In genomic region chr9:90125416-90126099, GRCm38 (mm10) we compare ENCODE assay signal across 8 mouse cellular contexts. TPM values are rescaled to one million over a fixed set of nuclear protein-coding genes. Genes with fewer than 3 reads are reported as not detected.
DNase-seq lines count a peak whose midpoint lies in the region; ATAC-seq and TF ChIP-seq lines count a peak whose summit lies in the region.

No protein-coding gene starts in this region.

- no peak overlapping the region for H3K4me2 ChIP-seq in limb, embryonic 11.5 days (ENCODE audit: low read depth, severe bottlenecking)
- peak overlapping the region; percentile 35 for H3K4me2 ChIP-seq in stomach, embryonic 14.5 days (replicated peaks; ENCODE audit: low read depth, low read length)

- H3K9ac ChIP-seq in limb, embryonic 11.5 days (ENCODE audit: low read length) = no peak overlapping the region
- no peak overlapping the region for H3K9ac ChIP-seq in stomach, embryonic 14.5 days (replicated peaks; ENCODE audit: low read depth, low read length)

- peaks cover 40% of the 10 kb centered on the region for H3K4me1 ChIP-seq in megakaryocyte, embryonic 14.5 days
- H3K4me1 ChIP-seq in embryonic fibroblast, embryonic 13.5 days (ENCODE audit: control insufficient read depth, insufficient read depth, low read length) = peaks cover 3% of the 10 kb centered on the region; the same call in 1 of the 2 replicates
- H3K4me1 ChIP-seq in limb, embryonic 11.5 days (ENCODE audit: control insufficient read depth, insufficient read depth, low read length) = no peaks in the 10 kb centered on the region
- no peaks in the 10 kb centered on the region for H3K4me1 ChIP-seq in stomach, embryonic 14.5 days (ENCODE audit: control insufficient read depth, insufficient read depth, low read length)

- DNase-seq in limb, embryonic 11.5 days (ENCODE audit: low spot score) = no peak
- DNase-seq in adrenal gland, adult 8-10 months = no peak
- no peak for DNase-seq in thymus, postnatal 14 days

- H3K27me3 ChIP-seq in megakaryocyte, embryonic 14.5 days (replicated peaks) = peaks cover 5% of the 10 kb centered on the region
- H3K27me3 ChIP-seq in limb, embryonic 11.5 days (ENCODE audit: control insufficient read depth, insufficient read depth, low read length) = no peaks in the 10 kb centered on the region
- no peaks in the 10 kb centered on the region for H3K27me3 ChIP-seq in stomach, embryonic 14.5 days (ENCODE audit: control insufficient read depth, insufficient read depth, low read length)

- H3K36me3 ChIP-seq in megakaryocyte, embryonic 14.5 days (replicated peaks; ENCODE audit: low read length) = no peaks in the 10 kb centered on the region
- no peaks in the 10 kb centered on the region for H3K36me3 ChIP-seq in limb, embryonic 11.5 days (ENCODE audit: control insufficient read depth, insufficient read depth, low read length)
- H3K36me3 ChIP-seq in stomach, embryonic 14.5 days (ENCODE audit: control insufficient read depth, insufficient read depth, low read length) = no peaks in the 10 kb centered on the region

- no peak overlapping the region for H3K27ac ChIP-seq in embryonic fibroblast, embryonic 13.5 days (ENCODE audit: insufficient read depth, low read length)
- H3K27ac ChIP-seq in limb, embryonic 11.5 days (replicated peaks; ENCODE audit: low read depth, low read length) = no peak overlapping the region
- H3K27ac ChIP-seq in stomach, embryonic 14.5 days (ENCODE audit: low read length) = no peak overlapping the region

- TF ChIP-seq CTCF in embryonic fibroblast, embryonic 13.5 days (IDR thresholded peaks at IDR 0.05; ENCODE audit: borderline replicate concordance, insufficient read depth, low read length) = no peak

- WGBS in limb, embryonic 11.5 days = 14% methylated on average over 7 of the region's 7 CpGs
- 23% methylated on average over 7 of the region's 7 CpGs for WGBS in stomach, embryonic 14.5 days

- TF ChIP-seq POLR2A in embryonic fibroblast, embryonic 13.5 days (IDR thresholded peaks at IDR 0.05; ENCODE audit: low read depth, low read length) = no peak

- no peak for ATAC-seq in megakaryocyte, adult 5-6 weeks (ENCODE audit: poor library complexity, severe bottlenecking)
- no peak for ATAC-seq in limb, embryonic 11.5 days (ENCODE audit: insufficient number of reproducible peaks, low FRiP score, low TSS enrichment, low read depth)
- no peak for ATAC-seq in stomach, embryonic 14.5 days (ENCODE audit: insufficient number of reproducible peaks, insufficient read depth, low FRiP score, low read depth)
- no peak for ATAC-seq in granulocyte monocyte progenitor cell, adult 5-6 weeks (replicated peaks; ENCODE audit: poor library complexity, severe bottlenecking)

- peak overlapping the region; percentile 90 for H3K4me3 ChIP-seq in megakaryocyte, embryonic 14.5 days (replicated peaks)
- peak overlapping the region; percentile 27 for H3K4me3 ChIP-seq in embryonic fibroblast, embryonic 13.5 days (ENCODE audit: insufficient read depth, low read length)
- H3K4me3 ChIP-seq in limb, embryonic 11.5 days (ENCODE audit: low read depth, low read length) = peak overlapping the region; percentile 10; the same call in 1 of the 2 replicates
- H3K4me3 ChIP-seq in stomach, embryonic 14.5 days (ENCODE audit: low read depth, low read length) = 0 out of 2 replicates have a peak overlapping the region, but pooled peaks have one; percentile 19

- H3K9me3 ChIP-seq in megakaryocyte, embryonic 14.5 days = no peaks in the 10 kb centered on the region
- H3K9me3 ChIP-seq in limb, embryonic 11.5 days (ENCODE audit: control insufficient read depth, low read length) = no peaks in the 10 kb centered on the region
- H3K9me3 ChIP-seq in stomach, embryonic 14.5 days (ENCODE audit: control insufficient read depth, low read depth, low read length) = no peaks in the 10 kb centered on the region

RNA-seq across cellular contexts. Expression of gene Morf4l1, which starts 11.0 kb away (rescaled TPM):
- polyA plus RNA-seq in megakaryocyte, embryonic 14.5 days (2012; ENCODE audit: insufficient read depth, low replicate concordance) = 32.1 and 75.8 TPM in 2 replicates
- 322 and 341 TPM in 2 replicates for total RNA-seq in megakaryocyte, adult 5-6 weeks (2015)
- 148 and 202 TPM in 2 replicates for total RNA-seq in megakaryocyte, adult 5-6 weeks (2017)
- polyA plus RNA-seq in embryonic fibroblast, embryonic 13.5 days (2011; ENCODE audit: insufficient read length, low read depth, missing spikeins) = 546 and 660 TPM in 2 replicates
- polyA plus RNA-seq in limb, embryonic 11.5 days (2014; fragmentation: Nextera tagmentation; extraction: Ambion mirVana) = 470 and 473 TPM in 2 replicates
- 490 and 495 TPM in 2 replicates for polyA plus RNA-seq in stomach, embryonic 14.5 days (2014; fragmentation: Nextera tagmentation; extraction: Ambion mirVana)
- total RNA-seq in granulocyte monocyte progenitor cell, adult 5-6 weeks (2014; fragmentation: Nextera tagmentation) = 319 and 364 TPM in 2 replicates
- 210 and 242 TPM in 2 replicates for total RNA-seq in granulocyte monocyte progenitor cell, adult 5-6 weeks (2017)
- 100 to 1,000 TPM; 379 to 403 (median 391) TPM for total RNA-seq in adrenal gland, adult 8-10 months (2022)

RNA-seq across cellular contexts. Expression of gene Adamts7, which starts 37.3 kb away (rescaled TPM):
- polyA plus RNA-seq in megakaryocyte, embryonic 14.5 days (2012; ENCODE audit: insufficient read depth, low replicate concordance) = 0.03 TPM in 1 of 2 replicates, not detected in the other
- not detected in 2 replicates for total RNA-seq in megakaryocyte, adult 5-6 weeks (2015)
- 0.24 TPM in 1 of 2 replicates, not detected in the other for total RNA-seq in megakaryocyte, adult 5-6 weeks (2017)
- polyA plus RNA-seq in embryonic fibroblast, embryonic 13.5 days (2011; ENCODE audit: insufficient read length, low read depth, missing spikeins) = 6.3 and 6.5 TPM in 2 replicates
- 12.7 and 14.3 TPM in 2 replicates for polyA plus RNA-seq in limb, embryonic 11.5 days (2014; fragmentation: Nextera tagmentation; extraction: Ambion mirVana)
- 17.9 and 20.1 TPM in 2 replicates for polyA plus RNA-seq in stomach, embryonic 14.5 days (2014; fragmentation: Nextera tagmentation; extraction: Ambion mirVana)
- 2.4 TPM in 1 of 2 replicates, not detected in the other for total RNA-seq in granulocyte monocyte progenitor cell, adult 5-6 weeks (2014; fragmentation: Nextera tagmentation)
- 0.21 TPM in 1 of 2 replicates, not detected in the other for total RNA-seq in granulocyte monocyte progenitor cell, adult 5-6 weeks (2017)
- total RNA-seq in adrenal gland, adult 8-10 months (2022) = 1 to 10 TPM; 4.9 to 6.2 (median 5.7) TPM

Comparison
In these comparisons a context has a peak if more than half of its experiments do, and no peak if none do; other contexts are left out.
1. H3K4me3 ChIP-seq: peak in every context shown above with its lines; median percentile 90 in megakaryocyte, embryonic 14.5 days; 27 in embryonic fibroblast, embryonic 13.5 days; 19 in stomach, embryonic 14.5 days; 10 in limb, embryonic 11.5 days.